15 mouse cellular contexts compared by ENCODE assay signal in the genomic region with DNA sequence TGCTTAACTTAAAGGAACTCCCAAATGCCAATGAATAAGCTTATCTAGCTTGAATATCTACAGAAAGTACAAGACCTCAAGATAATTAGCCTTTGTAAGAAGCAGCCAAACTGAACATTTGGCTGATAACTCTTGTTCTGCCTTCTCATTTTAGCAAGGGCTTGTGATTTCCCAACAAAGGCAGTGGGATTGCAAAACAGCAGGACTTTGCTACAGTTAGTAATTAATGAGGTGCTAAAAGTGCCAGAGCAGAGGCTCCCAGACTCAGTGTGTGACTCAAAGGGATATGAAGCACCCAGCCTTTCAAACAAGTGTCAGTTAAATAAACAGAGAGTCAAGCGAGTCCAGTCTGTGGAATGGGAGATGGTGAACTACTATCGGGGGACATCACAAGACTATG. TPM values are rescaled to one million over a fixed set of nuclear protein-coding genes. Genes with fewer than 3 reads are reported as not detected.
A peak's percentile ranks its signal among the peaks of the same experiment; 100 is the strongest.
DNase-seq lines count a peak whose midpoint lies in the region; ATAC-seq and TF ChIP-seq lines count a peak whose summit lies in the region.
"Had no signal": no experiment of that assay in that cellular context is flagged by ENCODE, and none has a peak within 500 bp of the region (broad histone marks: within the 10 kb centered on the region; RNA-seq: fewer than 3 reads in every experiment).

No protein-coding gene starts in this region.

- no peaks in the 10 kb centered on the region for H3K9me3 ChIP-seq in midbrain, embryonic 16.5 days (replicated peaks; ENCODE audit: control insufficient read depth, low read length, poor library complexity, severe bottlenecking)
- H3K9me3 ChIP-seq: heart, embryonic 12.5 days; hindbrain, embryonic 10.5 days; midbrain, embryonic 15.5 days had no signal

- no peak overlapping the region for H3K4me3 ChIP-seq in kidney, adult 2 months (ENCODE audit: insufficient read depth, low read depth, low read length)
- H3K4me3 ChIP-seq in midbrain, embryonic 16.5 days (ENCODE audit: low read depth, low read length), result no peak overlapping the region
- H3K4me3 ChIP-seq: heart, embryonic 12.5 days; hindbrain, embryonic 10.5 days; midbrain, embryonic 15.5 days had no signal

- ATAC-seq in midbrain, embryonic 16.5 days, result no peak
- ATAC-seq: CD4-positive, CD25-positive, alpha-beta regulatory T cell, adult 4 months; midbrain, embryonic 15.5 days had no signal

- no peak for TF ChIP-seq CTCF in kidney, adult 2 months (conservative IDR thresholded peaks at IDR 0.05; ENCODE audit: insufficient read depth, insufficient read length, low read depth, low read length)

- H3K9ac ChIP-seq in midbrain, embryonic 16.5 days (ENCODE audit: low read depth, low read length), result no peak overlapping the region
- H3K9ac ChIP-seq: heart, embryonic 12.5 days; midbrain, embryonic 15.5 days had no signal

- DNase-seq in kidney, adult 2 months, result peak; percentile 6
- no peak for DNase-seq in kidney, adult 8-10 months
- peak; percentile 86 for DNase-seq in Muller cell, postnatal 12 days (ENCODE audit: inconsistent ontology term)
- peak; percentile 72 for DNase-seq in fibroblast of lung, adult 2 months (ENCODE audit: low read depth)
- DNase-seq in lung, postnatal 10 days, result peak; percentile 50
- no peak for DNase-seq in neural tube, embryonic 10.5 days (ENCODE audit: extremely low spot score, low spot score)
- DNase-seq in gastrocnemius, postnatal 10 days, result no peak
- DNase-seq: kidney, adult 18-20 months; right cerebral cortex, postnatal 4 days; thymus, postnatal 25 days had no signal

- no peak for TF ChIP-seq POLR2A in kidney, adult 2 months (IDR thresholded peaks at IDR 0.05; ENCODE audit: low read depth, low read length)

- H3K27me3 ChIP-seq in kidney, adult 2 months (replicated peaks; ENCODE audit: control insufficient read depth, insufficient read depth, low read length), result no peaks in the 10 kb centered on the region
- no peaks in the 10 kb centered on the region for H3K27me3 ChIP-seq in midbrain, embryonic 16.5 days (ENCODE audit: control insufficient read depth, insufficient read depth, low read depth, low read length)
- H3K27me3 ChIP-seq: heart, embryonic 12.5 days; midbrain, embryonic 15.5 days had no signal

- H3K36me3 ChIP-seq in kidney, adult 2 months (ENCODE audit: control insufficient read depth, insufficient read depth, low read length), result no peaks in the 10 kb centered on the region
- H3K36me3 ChIP-seq in midbrain, embryonic 16.5 days (ENCODE audit: control insufficient read depth, insufficient read depth, low read length), result no peaks in the 10 kb centered on the region
- H3K36me3 ChIP-seq: heart, embryonic 12.5 days; hindbrain, embryonic 10.5 days; midbrain, embryonic 15.5 days had no signal

- no peak overlapping the region for H3K4me2 ChIP-seq in midbrain, embryonic 16.5 days (ENCODE audit: low read length)
- H3K4me2 ChIP-seq: heart, embryonic 12.5 days; midbrain, embryonic 15.5 days had no signal

- no peak overlapping the region for H3K27ac ChIP-seq in kidney, adult 2 months (ENCODE audit: insufficient read depth, low read depth, low read length)
- no peak overlapping the region for H3K27ac ChIP-seq in midbrain, embryonic 16.5 days (ENCODE audit: low read length)
- H3K27ac ChIP-seq: hindbrain, embryonic 10.5 days; midbrain, embryonic 15.5 days had no signal

- H3K4me1 ChIP-seq in kidney, adult 2 months (ENCODE audit: control insufficient read depth, insufficient read depth, low read length), result no peaks in the 10 kb centered on the region
- no peaks in the 10 kb centered on the region for H3K4me1 ChIP-seq in midbrain, embryonic 16.5 days (ENCODE audit: control insufficient read depth, insufficient read depth, low read length)
- H3K4me1 ChIP-seq: heart, embryonic 12.5 days; hindbrain, embryonic 10.5 days; midbrain, embryonic 15.5 days had no signal

- WGBS in kidney, adult 2 months, result 17% methylated on average over 2 of the region's 2 CpGs
- 88% methylated on average over 2 of the region's 2 CpGs for WGBS in midbrain, embryonic 16.5 days

RNA-seq across cellular contexts. Expression of a gene that starts 18.7 kb away (rescaled TPM):
- polyA plus RNA-seq in kidney, adult 2 months (2012; rRNA removed), result 0.43 and 0.59 TPM in 2 replicates
- 1 to 10 TPM; 2.5 to 4.7 TPM for total RNA-seq in gastrocnemius, postnatal 10 days (2021)
- polyA plus RNA-seq in midbrain, embryonic 16.5 days (2015; fragmentation: Nextera tagmentation; extraction: Ambion mirVana), result 3.4 and 19.8 TPM in 2 replicates
- polyA plus RNA-seq: CD4-positive, CD25-positive, alpha-beta regulatory T cell, adult 4 months had no signal

Comparison
In these comparisons a context has a peak if more than half of its experiments do, and no peak if none do; other contexts are left out.
1. DNase-seq: peak in kidney, adult 2 months (single experiment), Muller cell, postnatal 12 days (single experiment), fibroblast of lung, adult 2 months (single experiment) and lung, postnatal 10 days (single experiment); none in kidney, adult 8-10 months (0 of 2), neural tube, embryonic 10.5 days (single experiment) and gastrocnemius, postnatal 10 days (single experiment).